Mouse (Mus musculus) bone marrow macrophage, adult 2 months (primary cell): ENCODE measurements around the gene Cep78.

ENCODE experiments used
- CTCF ChIP-seq: IDR thresholded peaks from 2 replicates; pipeline ENCODE4 v1.5.1; 2012; ENCODE audit warnings: low read depth, mild to moderate bottlenecking, low read length, moderate library complexity
- POLR2A ChIP-seq: IDR thresholded peaks from 2 replicates; pipeline ENCODE4 v1.6.1; 2012; ENCODE audit warnings: mild to moderate bottlenecking, low read depth, low read length, borderline replicate concordance

DNA sequence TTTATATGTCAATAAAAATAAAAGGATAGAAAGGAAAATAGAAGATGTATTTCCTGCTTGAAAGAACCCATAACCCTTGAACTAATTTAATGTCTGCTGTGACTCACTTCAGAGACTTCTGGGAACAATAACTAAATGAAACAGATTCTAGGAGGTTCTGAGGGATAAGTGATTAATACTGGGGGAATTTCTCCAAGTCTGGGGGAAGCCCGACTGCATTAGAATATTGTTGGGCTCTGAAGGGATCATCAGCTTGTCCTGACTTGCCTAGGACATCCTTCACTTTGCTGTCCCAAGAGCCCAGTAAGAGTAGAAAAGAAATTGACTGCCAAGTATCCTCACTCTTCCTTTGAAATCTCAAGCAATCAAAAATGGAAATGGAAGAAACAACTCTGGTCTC is 31.4 kb upstream of the Cep78 start:
- no peak for TF ChIP-seq CTCF
- TF ChIP-seq POLR2A, result no peak
